Mouse (Mus musculus) intestine, postnatal 0 days (tissue): ENCODE data around the gene Pdik1l. TPM values are rescaled to one million over a fixed set of nuclear protein-coding genes. Genes with fewer than 3 reads are reported as not detected.

ENCODE experiments used
- ATAC-seq: fragments of 200-750 bp; cut with Nextera tagmentation; 2 replicates; pipeline ENCODE4 v1.8.0; 2017; ENCODE audit warnings: mild to moderate bottlenecking, moderate TSS enrichment, moderate library complexity
- H3K27ac ChIP-seq: fragments of 300-500 bp; sonication (generic); 2 replicates; pipeline ENCODE4 v1.5.1; 2014; ENCODE audit warnings: mild to moderate bottlenecking, low read depth, low read length, moderate library complexity
- H3K27me3 ChIP-seq: fragments of 300-500 bp; sonication (generic); replicated peaks from 2 replicates; pipeline ENCODE4 v1.6.1; 2014; ENCODE audit warnings: low read length, mixed read lengths; ENCODE audit not compliant: control insufficient read depth, insufficient read depth
- H3K36me3 ChIP-seq: fragments of 300-500 bp; sonication (generic); 2 replicates; pipeline ENCODE4 v1.6.1; 2014; ENCODE audit warnings: mild to moderate bottlenecking, moderate library complexity; ENCODE audit not compliant: control insufficient read depth, insufficient read depth
- H3K4me1 ChIP-seq: fragments of 300-500 bp; sonication (generic); replicated peaks from 2 replicates; pipeline ENCODE4 v1.6.1; 2014; ENCODE audit warnings: antibody characterized with exemption, low read length, mixed read lengths; ENCODE audit not compliant: control insufficient read depth, insufficient read depth
- H3K4me2 ChIP-seq: fragments of 300-500 bp; sonication (generic); replicated peaks from 2 replicates; pipeline ENCODE4 v1.6.1; 2014; ENCODE audit warnings: low read depth, mild to moderate bottlenecking, moderate library complexity
- H3K4me3 ChIP-seq: fragments of 300-500 bp; sonication (generic); 2 replicates; pipeline ENCODE4 v1.5.1; 2014; ENCODE audit warnings: low read depth, low read length
- H3K9ac ChIP-seq: fragments of 300-500 bp; sonication (generic); 2 replicates; pipeline ENCODE4 v1.6.1; 2014; ENCODE audit warnings: mild to moderate bottlenecking, low read depth, low read length
- H3K9me3 ChIP-seq: fragments of 300-500 bp; sonication (generic); 2 replicates; pipeline ENCODE4 v1.6.1; 2016; ENCODE audit warnings: mixed run types; ENCODE audit not compliant: control insufficient read depth
- CTCF ChIP-seq: sonication (generic); IDR thresholded peaks from 2 replicates; pipeline ENCODE4 v1.5.1; 2016; ENCODE audit warnings: low read depth, mild to moderate bottlenecking, control low read depth, antibody characterized with exemption, moderate library complexity
- WGBS: fragments of 180-500 bp; shearing (Covaris S2); extraction: QIAGEN DNeasy Blood & Tissue Kit; methylation state at CpG from one replicate; pipeline ENCODE4 v1.1.7; 2014; 5-methylcytosine and 5-hydroxymethylcytosine counted together
- polyA plus RNA-seq: library from polyadenylated mRNA; unstranded; fragments of >200 nt; fragmentation: Nextera tagmentation; extraction: Ambion mirVana; gene quantifications from 2 replicates; pipeline ENCODE4 v1.2.1, GENCODE M21; 2015

Pdik1l gene
- polyA plus RNA-seq, 1 experiment from 2014 or later: 9.2 TPM

- Histone ChIP-seq H3K4me2 (peak overlapping the region; percentile 85), H3K27ac (no peak overlapping the region), H3K27me3 (peaks cover 57% of the 10 kb centered on the region), H3K36me3 (no peaks in the 10 kb centered on the region), H3K9ac (no peak overlapping the region), H3K9me3 (no peaks in the 10 kb centered on the region), H3K4me1 (no peaks in the 10 kb centered on the region), H3K4me3 (peak overlapping the region; percentile 50)
- no peak for ATAC-seq
- no peak for TF ChIP-seq CTCF
- WGBS: 24% methylated on average over 15 of the region's 15 CpGs
These were observed 34.6 kb downstream of the Pdik1l start for GRCm38 (mm10) chr4:134252911-134253721.

GRCm38 (mm10) chr4:134252131-134252910 is 35.4 kb downstream of the Pdik1l start:
- Histone ChIP-seq H3K36me3 (no peaks in the 10 kb centered on the region), H3K4me1 (no peaks in the 10 kb centered on the region), H3K4me3 (peak overlapping the region; percentile 50), H3K27me3 (peaks cover 63% of the 10 kb centered on the region), H3K4me2 (peak overlapping the region; percentile 85), H3K9me3 (no peaks in the 10 kb centered on the region), H3K9ac (no peak overlapping the region), H3K27ac (no peak overlapping the region)
- ATAC-seq: no peak
- 18% methylated on average over 22 of the region's 22 CpGs for WGBS
- TF ChIP-seq CTCF: no peak

- Histone ChIP-seq H3K27ac (no peak overlapping the region; the same call in 1 of the 2 replicates), H3K9ac (peak overlapping the region; percentile 22; the same call in 1 of the 2 replicates), H3K4me1 (no peaks in the 10 kb centered on the region), H3K4me2 (peak overlapping the region; percentile 85), H3K4me3 (peak overlapping the region; percentile 50), H3K36me3 (no peaks in the 10 kb centered on the region), H3K27me3 (peaks cover 63% of the 10 kb centered on the region), H3K9me3 (no peaks in the 10 kb centered on the region)
- WGBS: under 1% methylated on average over 90 of the region's 91 CpGs
- no peak for TF ChIP-seq CTCF
- no peak; the same call in 1 of the 2 replicates for ATAC-seq
These were observed 36.2 kb downstream of the Pdik1l start for GRCm38 (mm10) chr4:134251241-134252130.

GRCm38 (mm10) chr4:134250930-134251240 is 36.8 kb downstream of the Pdik1l start:
- no peaks in the 10 kb centered on the region for H3K36me3 ChIP-seq
- no peaks in the 10 kb centered on the region for H3K4me1 ChIP-seq
- 25% methylated on average over 10 of the region's 10 CpGs for WGBS
- no peaks in the 10 kb centered on the region for H3K9me3 ChIP-seq
- peak overlapping the region; percentile 50 for H3K4me3 ChIP-seq
- peak overlapping the region; percentile 22; the same call in 1 of the 2 replicates for H3K9ac ChIP-seq
- no peak for TF ChIP-seq CTCF
- peaks cover 63% of the 10 kb centered on the region for H3K27me3 ChIP-seq
- no peak for ATAC-seq
- H3K4me2 ChIP-seq: peak overlapping the region; percentile 85
- no peak overlapping the region for H3K27ac ChIP-seq

- no peak for ATAC-seq
- no peak overlapping the region for H3K27ac ChIP-seq
- WGBS: 26% methylated on average over 27 of the region's 27 CpGs
- H3K36me3 ChIP-seq: no peaks in the 10 kb centered on the region
- no peaks in the 10 kb centered on the region for H3K4me1 ChIP-seq
- H3K9ac ChIP-seq: no peak overlapping the region
- H3K4me2 ChIP-seq: peak overlapping the region; percentile 85
- no peak for TF ChIP-seq CTCF
- peak overlapping the region; percentile 50 for H3K4me3 ChIP-seq
- no peaks in the 10 kb centered on the region for H3K9me3 ChIP-seq
- H3K27me3 ChIP-seq: peaks cover 63% of the 10 kb centered on the region
These were observed 37.4 kb downstream of the Pdik1l start for GRCm38 (mm10) chr4:134250116-134250929.
